Mouse (Mus musculus) CH12.LX (cell line): ENCODE data around the gene Pex5. TPM values are rescaled to one million over a fixed set of nuclear protein-coding genes. Genes with fewer than 3 reads are reported as not detected.

ENCODE experiments used
- DNase-seq: peaks from one replicate; pipeline ENCODE4 v3.0.0-alpha.2; 2013; ENCODE audit errors: extremely low read depth
- H3K27ac ChIP-seq: 2 replicates; pipeline ENCODE4 v1.5.1; 2012; ENCODE audit warnings: low read depth, mild to moderate bottlenecking, control low read depth, moderate library complexity; ENCODE audit not compliant: insufficient read depth
- H3K27me3 ChIP-seq: replicated peaks from 2 replicates; pipeline ENCODE3; 2012; ENCODE audit warnings: inconsistent platforms
- H3K36me3 ChIP-seq, 2 experiments: replicated peaks in 1 of 2; 2 replicates each; pipeline versions ENCODE3 to v1.6.1; 2012; ENCODE audit warnings: inconsistent platforms in 1 of 2, low read length in 1 of 2, mild to moderate bottlenecking in 1 of 2, mixed read lengths in 1 of 2, moderate library complexity in 1 of 2; ENCODE audit not compliant: control insufficient read depth in 1 of 2, insufficient read depth in 1 of 2
- H3K4me1 ChIP-seq, 2 experiments: 2 replicates each; pipeline ENCODE4 v1.6.1; 2012; ENCODE audit warnings: inconsistent platforms in 1 of 2, moderate library complexity in 1 of 2; ENCODE audit not compliant: insufficient read depth in 2 of 2, control insufficient read depth in 1 of 2
- H3K4me2 ChIP-seq: 2 replicates; pipeline ENCODE4 v1.6.1; 2012; ENCODE audit warnings: low read depth, mild to moderate bottlenecking, control low read depth; ENCODE audit not compliant: poor library complexity, insufficient read depth, severe bottlenecking
- H3K4me3 ChIP-seq, 3 experiments: fragments of 150-350 bp in 1 of 3; sonication (generic) in 1 of 3; replicated peaks in 1 of 3; 2 replicates each; pipeline versions ENCODE3 to v1.5.1; 2011 to 2012; ENCODE audit warnings: low read depth in 2 of 3, low read length in 2 of 3, mild to moderate bottlenecking in 2 of 3, moderate library complexity in 2 of 3, control low read depth in 1 of 3, improper control_type of control experiment in 1 of 3, inconsistent platforms in 1 of 3, mixed read lengths in 1 of 3; ENCODE audit not compliant: poor library complexity in 1 of 3
- H3K79me2 ChIP-seq: replicated peaks from 2 replicates; pipeline ENCODE4 v1.6.1; 2012; ENCODE audit warnings: mild to moderate bottlenecking, moderate library complexity; ENCODE audit not compliant: control insufficient read depth, poor library complexity, insufficient read depth, severe bottlenecking; ENCODE audit errors: extremely low read depth
- H3K9ac ChIP-seq: 2 replicates; pipeline ENCODE4 v1.6.1; 2012; ENCODE audit warnings: low read depth, mild to moderate bottlenecking, control low read depth, moderate library complexity; ENCODE audit not compliant: insufficient read depth
- H3K9me3 ChIP-seq: replicated peaks from 2 replicates; pipeline ENCODE3; 2012; ENCODE audit warnings: low read length, inconsistent platforms, mixed read lengths
- BHLHE40 ChIP-seq: IDR thresholded peaks from 2 replicates; pipeline ENCODE4 v1.6.1; 2011; ENCODE audit warnings: mild to moderate bottlenecking, low read depth, low read length, improper control_type of control experiment
- CHD2 ChIP-seq: IDR thresholded peaks from 2 replicates; pipeline ENCODE4 v1.6.1; 2011; ENCODE audit warnings: low read length, improper control_type of control experiment
- ETS1 ChIP-seq: conservative IDR thresholded peaks from 2 replicates; pipeline ENCODE4 v1.6.1; 2012; ENCODE audit warnings: low read depth, mild to moderate bottlenecking, inconsistent platforms, low read length, improper control_type of control experiment, moderate library complexity
- GABPA ChIP-seq: IDR thresholded peaks from 2 replicates; pipeline ENCODE4 v1.6.1; 2012; ENCODE audit warnings: low read depth, low read length, improper control_type of control experiment, inconsistent platforms; ENCODE audit not compliant: insufficient replicate concordance
- HCFC1 ChIP-seq: IDR thresholded peaks from 2 replicates; pipeline ENCODE4 v1.6.1; 2012; ENCODE audit warnings: low read depth, mild to moderate bottlenecking, inconsistent platforms, low read length, improper control_type of control experiment
- IRF4 ChIP-seq: IDR thresholded peaks from 2 replicates; pipeline ENCODE4 v1.6.1; 2014; ENCODE audit warnings: low read depth, mild to moderate bottlenecking, inconsistent platforms, low read length, improper control_type of control experiment
- MAFK ChIP-seq: IDR thresholded peaks from 2 replicates; pipeline ENCODE4 v1.6.1; 2011; ENCODE audit warnings: low read length, improper control_type of control experiment; ENCODE audit not compliant: insufficient replicate concordance
- MEF2A ChIP-seq: IDR thresholded peaks from 2 replicates; pipeline ENCODE4 v1.6.1; 2014; ENCODE audit warnings: low read depth, mild to moderate bottlenecking, inconsistent platforms, low read length, improper control_type of control experiment, borderline replicate concordance
- MYC ChIP-seq: IDR thresholded peaks from 2 replicates; pipeline ENCODE4 v1.6.1; 2011; ENCODE audit warnings: low read depth, mild to moderate bottlenecking, improper control_type of control experiment, low read length
- PAX5 ChIP-seq: IDR thresholded peaks from 2 replicates; pipeline ENCODE4 v1.6.1; 2012; ENCODE audit warnings: low read length, inconsistent platforms, mixed read lengths
- POLR2A ChIP-seq: IDR thresholded peaks from 2 replicates; pipeline ENCODE4 v1.6.1; 2011; ENCODE audit warnings: low read depth, mild to moderate bottlenecking, improper control_type of control experiment, low read length
- POLR2AphosphoS2 ChIP-seq: IDR thresholded peaks from 2 replicates; pipeline ENCODE4 v1.6.1; 2011; ENCODE audit warnings: low read depth, low read length, improper control_type of control experiment
- RAD21 ChIP-seq: IDR thresholded peaks from 2 replicates; pipeline ENCODE4 v1.6.1; 2011; ENCODE audit warnings: low read depth, mild to moderate bottlenecking, low read length, improper control_type of control experiment, moderate library complexity
- TCF12 ChIP-seq: IDR thresholded peaks from 2 replicates; pipeline ENCODE4 v1.6.1; 2014; ENCODE audit warnings: low read depth, mild to moderate bottlenecking, inconsistent platforms, low read length, improper control_type of control experiment
- USF1 ChIP-seq: IDR thresholded peaks from 2 replicates; pipeline ENCODE4 v1.6.1; 2014; ENCODE audit warnings: low read depth, mild to moderate bottlenecking, inconsistent platforms, low read length, improper control_type of control experiment
- ZC3H11A ChIP-seq: IDR thresholded peaks from 2 replicates; pipeline ENCODE4 v1.6.1; 2012; ENCODE audit warnings: low read depth, mild to moderate bottlenecking, inconsistent platforms, low read length, improper control_type of control experiment
- ZKSCAN1 ChIP-seq: IDR thresholded peaks from 2 replicates; pipeline ENCODE4 v1.6.1; 2012; ENCODE audit warnings: low read depth, inconsistent platforms, low read length, improper control_type of control experiment, borderline replicate concordance
- ZNF384 ChIP-seq: IDR thresholded peaks from 2 replicates; pipeline ENCODE4 v1.6.1; 2012; ENCODE audit warnings: low read depth, low read length, improper control_type of control experiment, inconsistent platforms
- dilution Hi-C: fragments of 300-500 bp; cut with MboI; formaldehyde crosslinking; loops from 2 replicates; pipeline ENCODE4 v1.14.3; 2020; ENCODE audit warnings: low sequenced_read_pairs; ENCODE audit not compliant: extremely low pct_unique_long_range_greater_than_20kb, extremely low pct_ligation_motif_present
- in situ Hi-C: fragments of 300-500 bp; cut with MboI; formaldehyde crosslinking; loops from 3 replicates; pipeline ENCODE4 v1.14.3; 2019; ENCODE audit warnings: low sequenced_read_pairs, low pct_ligation_motif_present, low pct_unique_long_range_greater_than_20kb, mixed read lengths
- polyA plus RNA-seq: library from polyadenylated mRNA; unstranded; fragments of >175 nt; gene quantifications from 2 replicates; pipeline ENCODE4 v1.2.1, GENCODE M21; 2012; ENCODE audit warnings: low read depth; ENCODE audit not compliant: insufficient read length
- total RNA-seq, 2 experiments: library from RNA; depleted of rRNA; stranded (reverse); fragments of 300-350 nt in 1 of 2; fragments of >200 nt in 1 of 2; gene quantifications; 2 replicates each; pipeline ENCODE4 v1.2.3; 2012 to 2014

Gene Pex5
- total and polyA plus RNA-seq, 3 experiments = 21.2 to 29.2 (median 24.6) TPM

- no peak overlapping the region for H3K4me3 ChIP-seq
- H3K4me2 ChIP-seq = no peak overlapping the region
- DNase-seq = no peak
- no peak for TF ChIP-seq GABPA
- no peaks in the 10 kb centered on the region for H3K27me3 ChIP-seq
- H3K9me3 ChIP-seq = no peaks in the 10 kb centered on the region
- H3K9ac ChIP-seq = no peak overlapping the region
- dilution Hi-C loops = no loop called here
- H3K4me1 ChIP-seq = peaks cover 0 to 27% of the 10 kb centered on the region in 2 experiments; a peak in 2 of 4 replicates
- no peak overlapping the region for H3K27ac ChIP-seq
- in situ Hi-C loops = no loop called here
- H3K79me2 ChIP-seq = no peaks in the 10 kb centered on the region
- H3K36me3 ChIP-seq = peaks cover 0 to 72% of the 10 kb centered on the region in 2 experiments
These were observed 28.5 kb upstream of the Pex5 start for GRCm38 (mm10) chr6:124443338-124443737.

- H3K27me3 ChIP-seq = no peaks in the 10 kb centered on the region
- dilution Hi-C loops (no loop called here), in situ Hi-C loops (no loop called here)
- H3K79me2 ChIP-seq = no peaks in the 10 kb centered on the region
- TF ChIP-seq CHD2 = peak; percentile 61
- TF ChIP-seq IRF4 = no peak
- 0 out of 2 replicates have a peak, but pooled peaks have one; percentile 41 for TF ChIP-seq MYC
- TF ChIP-seq POLR2A = no peak
- TF ChIP-seq ZNF384 = no peak
- no peak for TF ChIP-seq MAFK
- TF ChIP-seq HCFC1 = peak; percentile 46
- H3K9me3 ChIP-seq = no peaks in the 10 kb centered on the region
- no peak overlapping the region for H3K4me2 ChIP-seq
- H3K4me1 ChIP-seq = peaks cover 26 to 44% of the 10 kb centered on the region in 2 experiments
- H3K27ac ChIP-seq = no peak overlapping the region
- H3K9ac ChIP-seq = no peak overlapping the region
- H3K36me3 ChIP-seq = peaks cover 0 to 86% of the 10 kb centered on the region in 2 experiments
- DNase-seq = no peak
- H3K4me3 ChIP-seq = no peak overlapping the region
These were observed 21.4 kb upstream of the Pex5 start for GRCm38 (mm10) chr6:124436245-124436644.

GRCm38 (mm10) chr6:124435173-124435572 is 20.3 kb upstream of the Pex5 start:
- TF ChIP-seq MEF2A (peak; percentile 26; the same call in 1 of the 2 replicates), MAFK (no peak), PAX5 (no peak), RAD21 (no peak), BHLHE40 (peak; percentile 76), ZKSCAN1 (no peak), GABPA (no peak), ETS1 (peak; percentile 39), ZC3H11A (no peak), IRF4 (peak; percentile 29; the same call in 1 of the 2 replicates), TCF12 (no peak), USF1 (no peak), POLR2AphosphoS2 (no peak)
- Histone ChIP-seq H3K79me2 (no peaks in the 10 kb centered on the region), H3K9me3 (no peaks in the 10 kb centered on the region), H3K4me3 (no peak overlapping the region), H3K4me1 (peaks cover 26 to 44% of the 10 kb centered on the region in 2 experiments), H3K36me3 (peaks cover 2 to 89% of the 10 kb centered on the region in 2 experiments), H3K4me2 (peak overlapping the region; percentile 25; the same call in 1 of the 2 replicates), H3K9ac (no peak overlapping the region), H3K27ac (peak overlapping the region; percentile 22; the same call in 1 of the 2 replicates), H3K27me3 (no peaks in the 10 kb centered on the region)
- no peak for DNase-seq
- dilution Hi-C loops (no loop called here), in situ Hi-C loops (no loop called here)
